In the genomic region with DNA sequence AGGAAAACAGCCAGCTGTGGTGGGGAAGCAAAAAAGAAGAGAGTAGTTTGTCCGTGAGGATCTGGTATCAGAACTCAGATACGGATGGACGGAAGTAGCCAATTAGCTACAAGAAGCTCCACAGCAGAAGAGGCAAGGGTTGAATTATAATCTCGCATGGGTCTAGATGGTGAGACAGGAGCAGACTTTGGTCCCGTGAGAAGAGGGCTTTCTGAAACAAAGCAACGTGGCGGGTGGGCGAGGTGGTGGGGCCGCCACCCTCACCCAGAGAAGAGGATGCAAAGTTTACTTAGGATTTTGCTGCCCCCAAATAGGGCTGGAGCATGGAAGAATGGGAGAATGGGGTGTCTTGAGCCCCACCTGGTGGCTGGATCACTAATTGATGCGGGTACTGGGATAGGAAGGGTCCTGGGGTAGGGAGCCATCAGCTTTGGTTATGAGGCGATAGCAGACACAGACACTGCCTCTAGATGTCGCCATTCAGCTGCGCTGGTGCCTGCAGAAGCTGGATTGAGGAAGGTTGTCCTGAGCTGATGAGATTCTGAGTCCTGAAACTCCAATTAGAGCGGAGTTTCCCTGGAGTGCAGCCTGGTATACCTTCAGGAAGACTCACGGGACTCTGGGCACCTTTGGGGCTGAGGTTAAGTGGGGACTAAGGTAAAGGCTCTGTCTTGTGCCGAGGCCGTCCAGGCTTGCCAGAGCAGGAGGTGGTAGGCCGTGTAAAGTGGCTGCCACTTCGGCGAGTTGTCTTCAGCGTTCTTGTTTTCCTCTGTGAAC, we compare ENCODE assay signal across 8 mouse cellular contexts. TPM values are rescaled to one million over a fixed set of nuclear protein-coding genes. Genes with fewer than 3 reads are reported as not detected.
DNase-seq lines count a peak whose midpoint lies in the region; ATAC-seq lines count a peak whose summit lies in the region.

No protein-coding gene starts in this region.

- peaks cover 7% of the 10 kb centered on the region; the same call in 1 of the 2 replicates for H3K4me1 ChIP-seq in embryonic facial prominence, embryonic 13.5 days
- H3K4me1 ChIP-seq in limb, embryonic 12.5 days (replicated peaks) = peaks cover 21% of the 10 kb centered on the region
- peaks cover 9% of the 10 kb centered on the region; the same call in 1 of the 2 replicates for H3K4me1 ChIP-seq in midbrain, embryonic 15.5 days

- H3K36me3 ChIP-seq in embryonic facial prominence, embryonic 13.5 days = no peaks in the 10 kb centered on the region
- H3K36me3 ChIP-seq in limb, embryonic 12.5 days = no peaks in the 10 kb centered on the region
- no peaks in the 10 kb centered on the region for H3K36me3 ChIP-seq in midbrain, embryonic 15.5 days (replicated peaks)

- peaks cover 6% of the 10 kb centered on the region; the same call in 1 of the 2 replicates for H3K27me3 ChIP-seq in embryonic facial prominence, embryonic 13.5 days
- peaks cover 8% of the 10 kb centered on the region for H3K27me3 ChIP-seq in limb, embryonic 12.5 days
- peaks cover 9% of the 10 kb centered on the region; the same call in 1 of the 2 replicates for H3K27me3 ChIP-seq in midbrain, embryonic 15.5 days (replicated peaks)

- no peak overlapping the region for H3K27ac ChIP-seq in embryonic facial prominence, embryonic 13.5 days
- H3K27ac ChIP-seq in limb, embryonic 12.5 days = no peak overlapping the region
- H3K27ac ChIP-seq in midbrain, embryonic 15.5 days = no peak overlapping the region

- H3K9ac ChIP-seq in embryonic facial prominence, embryonic 13.5 days = peak overlapping the region; percentile 54
- H3K9ac ChIP-seq in limb, embryonic 12.5 days (replicated peaks) = no peak overlapping the region
- H3K9ac ChIP-seq in midbrain, embryonic 15.5 days = no peak overlapping the region

- ATAC-seq in embryonic facial prominence, embryonic 13.5 days (ENCODE audit: insufficient number of reproducible peaks, insufficient read depth, low FRiP score, low TSS enrichment, low read depth) = peak; percentile 87
- peak; percentile 79 for ATAC-seq in limb, embryonic 12.5 days (ENCODE audit: insufficient number of reproducible peaks, insufficient read depth, low FRiP score, low TSS enrichment, low read depth)
- ATAC-seq in midbrain, embryonic 15.5 days (replicated peaks) = peak; percentile 92

- H3K4me2 ChIP-seq in embryonic facial prominence, embryonic 13.5 days = peak overlapping the region; percentile 61
- peak overlapping the region; percentile 51 for H3K4me2 ChIP-seq in limb, embryonic 12.5 days
- peak overlapping the region; percentile 45 for H3K4me2 ChIP-seq in midbrain, embryonic 15.5 days

- H3K4me3 ChIP-seq in embryonic facial prominence, embryonic 13.5 days = peak overlapping the region; percentile 38
- peak overlapping the region; percentile 32 for H3K4me3 ChIP-seq in limb, embryonic 12.5 days (replicated peaks)
- peak overlapping the region; percentile 15 for H3K4me3 ChIP-seq in midbrain, embryonic 15.5 days

- peak; percentile 87 for DNase-seq in 416B (ENCODE audit: low read depth)
- DNase-seq in adrenal gland, postnatal 36 days = peak; percentile 85 to 90
- peak; percentile 89 for DNase-seq in heart, adult 8-10 months (ENCODE audit: low spot score)
- peak; percentile 91 to 93 for DNase-seq in kidney, adult 8-10 months
- DNase-seq in spleen, adult 18-20 months = peak; percentile 64 to 74

- 19% methylated on average over 21 of the region's 21 CpGs for WGBS in embryonic facial prominence, embryonic 13.5 days
- WGBS in limb, embryonic 12.5 days = 18% methylated on average over 21 of the region's 21 CpGs
- WGBS in midbrain, embryonic 15.5 days = 20% methylated on average over 21 of the region's 21 CpGs

- no peaks in the 10 kb centered on the region for H3K9me3 ChIP-seq in embryonic facial prominence, embryonic 13.5 days
- no peaks in the 10 kb centered on the region for H3K9me3 ChIP-seq in limb, embryonic 12.5 days
- no peaks in the 10 kb centered on the region for H3K9me3 ChIP-seq in midbrain, embryonic 15.5 days

RNA-seq across cellular contexts. Expression of a gene that starts 11.4 kb away (rescaled TPM):
- total RNA-seq in adrenal gland, postnatal 36 days (2021) = 10 to 100 TPM; 30.4 to 33.0 TPM
- 11.0 and 11.7 TPM in 2 replicates for polyA plus RNA-seq in embryonic facial prominence, embryonic 13.5 days (2015; fragmentation: Nextera tagmentation; extraction: Ambion mirVana)
- total RNA-seq in heart, adult 8-10 months (2022) = 10 to 100 TPM; 24.1 to 44.1 (median 34.9) TPM
- polyA plus RNA-seq in limb, embryonic 12.5 days (2016; fragmentation: Nextera tagmentation; extraction: Ambion mirVana) = 13.3 and 14.7 TPM in 2 replicates
- polyA plus RNA-seq in midbrain, embryonic 15.5 days (2015; fragmentation: Nextera tagmentation; extraction: Ambion mirVana) = 20.0 and 20.9 TPM in 2 replicates

RNA-seq across cellular contexts. Expression of a gene that starts 21.5 kb away (rescaled TPM):
- total RNA-seq in adrenal gland, postnatal 36 days (2021) = not detected
- polyA plus RNA-seq in embryonic facial prominence, embryonic 13.5 days (2015; fragmentation: Nextera tagmentation; extraction: Ambion mirVana) = not detected in 2 replicates
- 1 to 10 TPM; 3.7 to 8.2 (median 6.5) TPM for total RNA-seq in heart, adult 8-10 months (2022)
- not detected in 2 replicates for polyA plus RNA-seq in limb, embryonic 12.5 days (2016; fragmentation: Nextera tagmentation; extraction: Ambion mirVana)
- not detected in 2 replicates for polyA plus RNA-seq in midbrain, embryonic 15.5 days (2015; fragmentation: Nextera tagmentation; extraction: Ambion mirVana)

RNA-seq across cellular contexts. Expression of a gene that starts 28.5 kb away (rescaled TPM):
- 10 to 100 TPM in 1 of 2 experiments, 1 to 10 TPM in 1; 3.4 to 14.0 TPM for total RNA-seq in adrenal gland, postnatal 36 days (2021)
- 3.4 and 6.1 TPM in 2 replicates for polyA plus RNA-seq in embryonic facial prominence, embryonic 13.5 days (2015; fragmentation: Nextera tagmentation; extraction: Ambion mirVana)
- 100 to 1,000 TPM; 215 to 381 (median 317) TPM for total RNA-seq in heart, adult 8-10 months (2022)
- polyA plus RNA-seq in limb, embryonic 12.5 days (2016; fragmentation: Nextera tagmentation; extraction: Ambion mirVana) = 10.4 and 11.2 TPM in 2 replicates
- 4.0 and 5.1 TPM in 2 replicates for polyA plus RNA-seq in midbrain, embryonic 15.5 days (2015; fragmentation: Nextera tagmentation; extraction: Ambion mirVana)

RNA-seq across cellular contexts. Expression of a gene that starts 39.1 kb away (rescaled TPM):
- 10 to 100 TPM; 46.1 to 51.1 TPM for total RNA-seq in adrenal gland, postnatal 36 days (2021)
- polyA plus RNA-seq in embryonic facial prominence, embryonic 13.5 days (2015; fragmentation: Nextera tagmentation; extraction: Ambion mirVana) = 79.5 and 83.5 TPM in 2 replicates
- total RNA-seq in heart, adult 8-10 months (2022) = 10 to 100 TPM; 65.5 to 84.7 (median 73.7) TPM
- 88.6 and 90.2 TPM in 2 replicates for polyA plus RNA-seq in limb, embryonic 12.5 days (2016; fragmentation: Nextera tagmentation; extraction: Ambion mirVana)
- polyA plus RNA-seq in midbrain, embryonic 15.5 days (2015; fragmentation: Nextera tagmentation; extraction: Ambion mirVana) = 132 and 140 TPM in 2 replicates
